In the genomic region with DNA sequence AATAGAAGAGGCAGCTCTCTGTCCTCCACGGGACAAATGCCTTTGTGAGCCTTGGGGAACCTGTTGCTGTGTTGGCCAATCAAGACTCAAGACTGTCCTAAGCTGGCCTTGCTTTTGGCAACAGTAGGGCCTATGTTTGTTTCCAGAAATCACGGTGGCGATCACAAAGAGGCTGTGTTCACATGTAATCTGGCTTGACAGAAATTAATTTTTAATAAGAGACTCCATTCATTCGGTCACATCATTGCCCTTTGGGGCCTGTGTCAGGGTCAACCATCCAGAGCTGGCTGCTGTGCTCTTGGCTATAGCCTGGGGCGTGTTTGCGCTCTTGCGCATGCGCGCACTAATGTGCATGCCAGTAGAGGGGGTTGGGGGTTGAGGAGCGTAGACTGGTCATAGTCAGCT, we compare ENCODE assay signal across 10 mouse cellular contexts. TPM values are rescaled to one million over a fixed set of nuclear protein-coding genes. Genes with fewer than 3 reads are reported as not detected.
DNase-seq lines count a peak whose midpoint lies in the region; ATAC-seq lines count a peak whose summit lies in the region.
"Had no signal": no experiment of that assay in that cellular context is flagged by ENCODE, and none has a peak within 500 bp of the region (broad histone marks: within the 10 kb centered on the region; RNA-seq: fewer than 3 reads in every experiment).

No protein-coding gene starts in this region.

- no peaks in the 10 kb centered on the region for H3K27me3 ChIP-seq in heart, embryonic 11.5 days (ENCODE audit: control insufficient read depth, insufficient read depth, low read length)
- H3K27me3 ChIP-seq in liver, embryonic 11.5 days (replicated peaks; ENCODE audit: control insufficient read depth, insufficient read depth, low read length), result no peaks in the 10 kb centered on the region
- no peaks in the 10 kb centered on the region for H3K27me3 ChIP-seq in hindbrain, embryonic 14.5 days (ENCODE audit: control insufficient read depth, insufficient read depth, low read length)
- H3K27me3 ChIP-seq in stomach, embryonic 14.5 days (ENCODE audit: control insufficient read depth, insufficient read depth, low read length), result no peaks in the 10 kb centered on the region

- 79% methylated on average over 10 of the region's 10 CpGs for WGBS in heart, embryonic 11.5 days (ENCODE audit: insufficient replicate concordance)
- WGBS in liver, embryonic 11.5 days, result 87% methylated on average over 10 of the region's 10 CpGs
- WGBS in hindbrain, embryonic 14.5 days, result 79% methylated on average over 10 of the region's 10 CpGs
- WGBS in stomach, embryonic 14.5 days, result 81% methylated on average over 10 of the region's 10 CpGs

- H3K27ac ChIP-seq in heart, embryonic 11.5 days (ENCODE audit: low read depth, low read length), result peak overlapping the region; percentile 86
- no peak overlapping the region for H3K27ac ChIP-seq in liver, embryonic 11.5 days (ENCODE audit: low read depth, low read length)
- no peak overlapping the region for H3K27ac ChIP-seq in hindbrain, embryonic 14.5 days
- H3K27ac ChIP-seq in stomach, embryonic 14.5 days (ENCODE audit: low read length), result no peak overlapping the region

- H3K9me3 ChIP-seq in heart, embryonic 11.5 days (replicated peaks; ENCODE audit: control insufficient read depth, low read length), result no peaks in the 10 kb centered on the region
- H3K9me3 ChIP-seq in liver, embryonic 11.5 days (ENCODE audit: control insufficient read depth, low read length), result no peaks in the 10 kb centered on the region
- no peaks in the 10 kb centered on the region for H3K9me3 ChIP-seq in hindbrain, embryonic 14.5 days (ENCODE audit: control insufficient read depth, low read length)
- no peaks in the 10 kb centered on the region for H3K9me3 ChIP-seq in stomach, embryonic 14.5 days (ENCODE audit: control insufficient read depth, low read depth, low read length)

- H3K4me2 ChIP-seq in heart, embryonic 11.5 days, result peak overlapping the region; percentile 48
- H3K4me2 ChIP-seq in liver, embryonic 11.5 days, result no peak overlapping the region
- H3K4me2 ChIP-seq in hindbrain, embryonic 14.5 days (replicated peaks), result no peak overlapping the region
- no peak overlapping the region for H3K4me2 ChIP-seq in stomach, embryonic 14.5 days (replicated peaks; ENCODE audit: low read depth, low read length)

- H3K4me1 ChIP-seq in heart, embryonic 11.5 days (ENCODE audit: control insufficient read depth, insufficient read depth, low read length), result peaks cover 32% of the 10 kb centered on the region
- H3K4me1 ChIP-seq in liver, embryonic 11.5 days (replicated peaks; ENCODE audit: control insufficient read depth, insufficient read depth, low read length), result peaks cover 12% of the 10 kb centered on the region; the same call in 1 of the 2 replicates
- no peaks in the 10 kb centered on the region for H3K4me1 ChIP-seq in hindbrain, embryonic 14.5 days (replicated peaks; ENCODE audit: control insufficient read depth, insufficient read depth, low read length)
- 0 out of 2 replicates have a peak, but pooled peaks cover 7% of the 10 kb centered on the region for H3K4me1 ChIP-seq in stomach, embryonic 14.5 days (ENCODE audit: control insufficient read depth, insufficient read depth, low read length)

- no peak for DNase-seq in heart, postnatal 10 days
- peak; percentile 26 for DNase-seq in liver, embryonic 11.5 days (ENCODE audit: low spot score)
- DNase-seq in liver, result no peak
- DNase-seq in hindbrain, embryonic 14.5 days (ENCODE audit: low spot score), result no peak
- DNase-seq in lung, postnatal 10 days, result no peak
- no peak for DNase-seq in cerebellum, adult 9-10 months
- DNase-seq: kidney, adult 11 months; liver, postnatal 0 days had no signal

- intact Hi-C loops in heart, postnatal 10 days (cut with DNase I), result no loop called here

- H3K9ac ChIP-seq in heart, embryonic 11.5 days (ENCODE audit: low read depth, low read length), result peak overlapping the region; percentile 34
- no peak overlapping the region for H3K9ac ChIP-seq in liver, embryonic 11.5 days (ENCODE audit: low read depth, low read length)
- H3K9ac ChIP-seq in hindbrain, embryonic 14.5 days, result no peak overlapping the region
- no peak overlapping the region for H3K9ac ChIP-seq in stomach, embryonic 14.5 days (replicated peaks; ENCODE audit: low read depth, low read length)
- H3K9ac ChIP-seq: liver, postnatal 0 days had no signal

- ATAC-seq in heart, embryonic 11.5 days (replicated peaks; ENCODE audit: insufficient number of reproducible peaks, low FRiP score, low TSS enrichment), result no peak
- no peak for ATAC-seq in liver, embryonic 11.5 days (replicated peaks; ENCODE audit: low FRiP score)
- ATAC-seq in hindbrain, embryonic 14.5 days (ENCODE audit: low FRiP score), result peak; percentile 70
- peak; percentile 67; the same call in 1 of the 2 replicates for ATAC-seq in stomach, embryonic 14.5 days (ENCODE audit: insufficient number of reproducible peaks, insufficient read depth, low FRiP score, low read depth)
- ATAC-seq: liver, postnatal 0 days had no signal

- no peaks in the 10 kb centered on the region for H3K36me3 ChIP-seq in heart, embryonic 11.5 days (ENCODE audit: control insufficient read depth, insufficient read depth, low read length)
- H3K36me3 ChIP-seq in liver, embryonic 11.5 days (ENCODE audit: control insufficient read depth, insufficient read depth, low read length), result no peaks in the 10 kb centered on the region
- H3K36me3 ChIP-seq in hindbrain, embryonic 14.5 days (replicated peaks; ENCODE audit: control insufficient read depth, insufficient read depth), result no peaks in the 10 kb centered on the region
- no peaks in the 10 kb centered on the region for H3K36me3 ChIP-seq in stomach, embryonic 14.5 days (ENCODE audit: control insufficient read depth, insufficient read depth, low read length)

- no peak overlapping the region for H3K4me3 ChIP-seq in heart, embryonic 11.5 days (ENCODE audit: low read depth, low read length)
- no peak overlapping the region for H3K4me3 ChIP-seq in liver, embryonic 11.5 days (ENCODE audit: low read depth, low read length)
- H3K4me3 ChIP-seq in hindbrain, embryonic 14.5 days (replicated peaks; ENCODE audit: low read length), result no peak overlapping the region
- no peak overlapping the region for H3K4me3 ChIP-seq in stomach, embryonic 14.5 days (ENCODE audit: low read depth, low read length)

RNA-seq across cellular contexts. Expression of a gene that starts 21.0 kb away (rescaled TPM):
- 45.5 and 59.9 TPM in 2 replicates for polyA plus RNA-seq in heart, embryonic 11.5 days (2014; fragmentation: Nextera tagmentation; extraction: Ambion mirVana)
- total RNA-seq in heart, postnatal 10 days (2021), result 10 to 100 TPM; 29.2 to 38.3 TPM
- polyA plus RNA-seq in liver, embryonic 11.5 days (2014; fragmentation: Nextera tagmentation; extraction: Ambion mirVana), result 37.6 and 40.3 TPM in 2 replicates
- 28.4 and 33.0 TPM in 2 replicates for polyA plus RNA-seq in hindbrain, embryonic 14.5 days (2014; fragmentation: Nextera tagmentation; extraction: Ambion mirVana)
- 41.2 and 41.8 TPM in 2 replicates for polyA plus RNA-seq in stomach, embryonic 14.5 days (2014; fragmentation: Nextera tagmentation; extraction: Ambion mirVana)

Comparison
In these comparisons a context has a peak if more than half of its experiments do, and no peak if none do; other contexts are left out.
1. ATAC-seq: peak in hindbrain, embryonic 14.5 days (single experiment) and stomach, embryonic 14.5 days (single experiment); none in heart, embryonic 11.5 days (single experiment) and liver, embryonic 11.5 days (single experiment).